Mouse (Mus musculus) olfactory bulb, adult 2 months (tissue): ENCODE measurements around the gene Uqcc3.
"Not testable (repeated sequence)": the region's sequence is repeated elsewhere in the genome, so short reads cannot be mapped to it uniquely, and the experiment has no call there.

Experiments used
- CTCF ChIP-seq: fragments of 200-500 bp; IDR thresholded peaks from 2 replicates; pipeline ENCODE4 v1.5.1; 2012; ENCODE audit warnings: low read depth, mild to moderate bottlenecking, low read length, moderate library complexity; ENCODE audit not compliant: insufficient read depth
- POLR2A ChIP-seq: fragments of 200-500 bp; IDR thresholded peaks from 2 replicates; pipeline ENCODE4 v1.6.1; 2012; ENCODE audit warnings: mild to moderate bottlenecking, low read depth, low read length, moderate library complexity; ENCODE audit not compliant: insufficient read depth

DNA sequence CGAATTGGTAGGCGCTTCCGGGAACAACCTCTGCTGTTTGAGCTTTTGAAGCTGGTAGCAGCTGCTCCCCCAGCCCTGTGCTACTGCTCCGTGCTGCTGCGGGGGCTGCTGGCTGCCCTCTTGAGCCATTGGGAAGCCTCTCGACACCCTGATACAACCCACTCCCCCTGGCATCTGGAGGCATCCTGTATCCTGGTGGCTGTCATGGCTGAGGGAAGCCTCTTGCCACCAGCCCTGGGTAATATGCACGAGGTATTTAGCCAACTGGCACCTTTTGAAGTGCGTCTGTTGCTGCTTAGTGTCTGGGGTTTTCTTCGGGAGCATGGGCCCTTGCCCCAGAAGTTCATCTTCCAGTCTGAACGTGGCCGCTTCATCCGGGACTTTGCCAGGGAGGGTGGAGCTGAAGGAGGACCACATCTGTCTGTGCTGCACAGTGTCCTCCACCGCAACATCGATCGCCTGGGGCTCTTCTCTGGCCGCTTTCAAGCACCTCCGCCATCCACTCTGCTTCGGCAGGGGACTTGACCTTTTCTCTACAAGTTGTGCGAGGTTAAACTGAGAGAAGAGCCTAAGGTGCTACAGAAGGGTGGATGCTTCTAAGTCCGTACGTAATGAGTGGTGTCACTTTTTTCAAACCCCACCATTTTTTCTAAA, 16.6 kb upstream of the Uqcc3 start:
- not testable (repeated sequence) for TF ChIP-seq CTCF, POLR2A
